Mouse (Mus musculus) ES-E14 (cell line): Measurements from ENCODE around the gene Gm10300.

Source experiments
- CHD2 ChIP-seq: IDR thresholded peaks from 2 replicates; pipeline ENCODE4 v1.6.1; 2014; ENCODE audit warnings: mild to moderate bottlenecking, low read depth, low read length, inconsistent platforms
- HCFC1 ChIP-seq: IDR thresholded peaks from 2 replicates; pipeline ENCODE4 v1.6.1; 2012; ENCODE audit warnings: low read length, inconsistent platforms, borderline replicate concordance; ENCODE audit not compliant: insufficient read depth
- MAFK ChIP-seq: IDR thresholded peaks from 2 replicates; pipeline ENCODE4 v1.6.1; 2014; ENCODE audit warnings: mild to moderate bottlenecking, low read depth, low read length, inconsistent platforms; ENCODE audit not compliant: insufficient read depth
- ZC3H11A ChIP-seq: IDR thresholded peaks from 2 replicates; pipeline ENCODE4 v1.6.1; 2012; ENCODE audit warnings: low read depth, mild to moderate bottlenecking, inconsistent platforms, low read length, borderline replicate concordance
- ZNF384 ChIP-seq: IDR thresholded peaks from 2 replicates; pipeline ENCODE4 v1.6.1; 2012; ENCODE audit warnings: low read depth, low read length, inconsistent platforms

DNA sequence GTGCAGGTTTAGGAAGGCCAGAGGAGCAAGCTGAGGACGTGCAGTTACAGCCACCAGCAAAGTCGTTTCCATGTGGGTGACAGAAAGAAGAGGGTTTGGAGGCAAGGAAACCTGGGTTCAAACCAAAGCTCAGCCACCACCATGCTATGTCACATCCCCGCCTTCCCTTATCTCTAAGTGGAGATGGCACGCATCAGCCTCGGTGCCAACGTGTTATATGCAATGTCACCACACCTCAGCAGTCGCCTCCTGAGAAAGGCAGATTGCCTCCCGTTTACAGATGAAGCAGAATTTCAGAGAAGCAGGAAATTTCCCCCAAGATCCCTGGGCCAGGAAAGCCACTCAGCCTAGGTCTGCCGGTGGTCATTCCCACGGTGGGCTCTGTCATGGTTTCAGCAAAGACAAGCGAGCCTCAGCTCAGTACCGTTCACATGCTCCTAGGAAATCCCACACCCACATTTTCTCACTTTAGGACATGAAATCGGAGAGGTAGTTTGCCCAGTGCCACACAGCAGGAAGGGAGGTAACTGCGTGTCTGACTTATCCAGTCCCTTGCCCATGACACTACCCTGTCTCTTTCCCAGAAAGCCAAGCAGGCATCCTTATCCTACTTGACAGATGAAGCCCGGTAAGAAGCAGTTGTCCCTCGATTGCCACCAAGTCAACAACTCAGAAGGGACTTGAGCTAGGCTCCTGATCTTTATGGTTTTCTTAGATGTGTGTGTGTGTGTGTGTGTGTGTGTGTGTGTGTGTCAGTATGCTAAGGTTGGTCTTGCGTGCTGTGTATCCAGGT is 14.3 kb upstream of the Gm10300 start:
- no peak for TF ChIP-seq ZNF384
- no peak for TF ChIP-seq MAFK
- no peak for TF ChIP-seq HCFC1
- TF ChIP-seq CHD2: no peak
- no peak for TF ChIP-seq ZC3H11A
